Mouse (Mus musculus): ENCODE measurements around the gene Prpf40b. TPM values are rescaled to one million over a fixed set of nuclear protein-coding genes. Genes with fewer than 3 reads are reported as not detected.
A peak's percentile ranks its signal among the peaks of the same experiment; 100 is the strongest.

The Prpf40b gene
- polyA plus RNA-seq, 1 experiment from 2014 or later, result 38.0 TPM

DNA sequence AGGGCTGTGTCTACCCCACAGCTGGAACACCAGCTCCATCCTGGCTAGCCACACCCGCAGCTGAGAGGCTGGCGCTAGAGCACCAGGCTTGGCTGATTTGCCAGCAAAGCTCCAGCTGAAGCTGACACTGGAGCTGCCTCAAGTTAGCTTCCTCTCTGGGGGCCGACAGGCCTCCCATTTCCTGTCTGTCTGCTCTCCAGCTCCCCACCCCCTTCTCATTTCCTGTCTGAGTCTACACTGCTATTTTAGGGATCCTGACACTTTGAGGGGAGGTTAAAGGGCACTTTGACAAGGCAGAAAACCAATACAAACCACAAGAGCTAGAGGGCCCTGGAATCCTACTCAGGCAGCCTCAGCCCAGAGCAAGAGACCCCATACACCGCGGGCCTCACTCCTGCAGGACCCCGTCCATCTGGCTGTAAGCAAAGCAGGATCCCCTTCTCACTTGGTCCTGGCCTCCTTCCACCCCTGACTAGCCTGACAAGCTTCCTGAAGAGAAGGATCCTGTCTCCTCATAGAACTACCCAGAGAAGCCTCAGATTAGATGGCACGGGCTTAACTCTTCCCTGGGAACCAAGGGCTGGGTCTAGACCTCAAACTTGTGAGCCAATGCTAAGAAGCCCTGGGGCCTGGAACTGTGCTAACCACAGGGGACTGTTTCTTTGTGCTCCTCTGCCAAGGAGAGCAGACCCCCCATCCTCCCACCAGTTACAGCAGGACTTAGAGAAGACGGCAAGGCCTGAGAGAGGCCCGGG lies 38.2 kb downstream of the Prpf40b start:
- H3K27ac ChIP-seq (replicated peaks in 1 of 2; ENCODE audit: control insufficient read depth in 1 of 2, insufficient read depth in 1 of 2, low read depth in 2 of 2, low read length in 2 of 2), result peak overlapping the region; percentile 94 to 97
- peak; percentile 60 for ATAC-seq (ENCODE audit: insufficient number of reproducible peaks, insufficient read depth, low FRiP score, low read depth)
- H3K27me3 ChIP-seq (ENCODE audit: control insufficient read depth, insufficient read depth, low read length), result no peaks in the 10 kb centered on the region
- H3K4me2 ChIP-seq (ENCODE audit: low read length), result peak overlapping the region; percentile 24; the same call in 1 of the 2 replicates
- H3K4me3 ChIP-seq (ENCODE audit: control insufficient read depth in 1 of 2, insufficient read depth in 1 of 2, low read depth in 1 of 2, low read length in 2 of 2), result no peak overlapping the region
- peak overlapping the region; percentile 59; the same call in 1 of the 2 replicates for H3K9ac ChIP-seq (ENCODE audit: low read length)
- H3K9me3 ChIP-seq (ENCODE audit: control insufficient read depth, low read length), result no peaks in the 10 kb centered on the region
- H3K36me3 ChIP-seq (ENCODE audit: control insufficient read depth, insufficient read depth, low read length), result peaks cover 27% of the 10 kb centered on the region
- 16% methylated on average over 9 of the region's 9 CpGs for WGBS
- H3K4me1 ChIP-seq (ENCODE audit: control insufficient read depth in 2 of 2, insufficient read depth in 2 of 2, low read length in 2 of 2), result peaks cover 64 to 69% of the 10 kb centered on the region in 2 experiments

DNA sequence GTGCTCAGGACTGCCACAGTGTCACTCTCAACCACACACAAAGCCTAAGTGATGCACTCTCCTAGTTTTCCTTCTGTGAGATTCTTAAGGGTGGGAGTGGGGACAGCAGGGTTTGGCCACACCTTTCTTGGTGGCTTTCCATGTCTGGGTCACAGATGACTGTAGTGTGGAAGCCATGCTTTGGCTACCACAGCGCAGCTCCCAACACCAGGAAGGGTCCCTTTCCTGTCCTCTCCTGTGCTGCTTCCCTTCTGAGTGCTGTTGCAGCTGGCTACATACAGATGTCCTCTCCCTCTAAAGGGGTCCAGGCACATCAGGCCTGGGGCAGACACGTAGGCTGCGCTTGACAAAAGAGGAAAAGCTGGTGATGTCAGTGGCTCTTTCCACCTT lies 38.8 kb downstream of the Prpf40b start:
- peak overlapping the region; percentile 24; the same call in 1 of the 2 replicates for H3K4me2 ChIP-seq (ENCODE audit: low read length)
- WGBS, result 65% methylated on average over 3 of the region's 3 CpGs
- peaks cover 64 to 69% of the 10 kb centered on the region in 2 experiments for H3K4me1 ChIP-seq (ENCODE audit: control insufficient read depth in 2 of 2, insufficient read depth in 2 of 2, low read length in 2 of 2)

GRCm38 (mm10) chr15:99334500-99334899 lies 39.6 kb downstream of the Prpf40b start:
- Histone ChIP-seq H3K36me3 (ENCODE audit: control insufficient read depth, insufficient read depth, low read length) (peaks cover 13% of the 10 kb centered on the region; the same call in 1 of the 2 replicates), H3K9ac (ENCODE audit: low read length) (no peak overlapping the region; the same call in 1 of the 2 replicates), H3K4me3 (ENCODE audit: control insufficient read depth in 1 of 2, insufficient read depth in 1 of 2, low read depth in 1 of 2, low read length in 2 of 2) (no peak overlapping the region), H3K4me2 (ENCODE audit: low read length) (no peak overlapping the region), H3K27ac (replicated peaks in 1 of 2; ENCODE audit: control insufficient read depth in 1 of 2, insufficient read depth in 1 of 2, low read depth in 2 of 2, low read length in 2 of 2) (peak overlapping the region; percentile 94 to 97), H3K9me3 (ENCODE audit: control insufficient read depth, low read length) (no peaks in the 10 kb centered on the region), H3K27me3 (ENCODE audit: control insufficient read depth, insufficient read depth, low read length) (no peaks in the 10 kb centered on the region), H3K4me1 (ENCODE audit: control insufficient read depth in 2 of 2, insufficient read depth in 2 of 2, low read length in 2 of 2) (peaks cover 64 to 77% of the 10 kb centered on the region in 2 experiments)
- no peak for ATAC-seq (ENCODE audit: insufficient number of reproducible peaks, insufficient read depth, low FRiP score, low read depth)
- 52% methylated on average over 6 of the region's 6 CpGs for WGBS

More for the DNA sequence above, 38.8 kb downstream of the Prpf40b start:
- peak overlapping the region; percentile 94 to 97 for H3K27ac ChIP-seq (replicated peaks in 1 of 2; ENCODE audit: control insufficient read depth in 1 of 2, insufficient read depth in 1 of 2, low read depth in 2 of 2, low read length in 2 of 2)
- no peaks in the 10 kb centered on the region for H3K27me3 ChIP-seq (ENCODE audit: control insufficient read depth, insufficient read depth, low read length)
- no peak overlapping the region for H3K4me3 ChIP-seq (ENCODE audit: control insufficient read depth in 1 of 2, insufficient read depth in 1 of 2, low read depth in 1 of 2, low read length in 2 of 2)
- H3K36me3 ChIP-seq (ENCODE audit: control insufficient read depth, insufficient read depth, low read length), result peaks cover 21% of the 10 kb centered on the region
- ATAC-seq (ENCODE audit: insufficient number of reproducible peaks, insufficient read depth, low FRiP score, low read depth), result peak; percentile 20
- H3K9ac ChIP-seq (ENCODE audit: low read length), result peak overlapping the region; percentile 59; the same call in 1 of the 2 replicates
- H3K9me3 ChIP-seq (ENCODE audit: control insufficient read depth, low read length), result no peaks in the 10 kb centered on the region

- H3K9me3 ChIP-seq (ENCODE audit: control insufficient read depth, low read length), result no peaks in the 10 kb centered on the region
- H3K27me3 ChIP-seq (ENCODE audit: control insufficient read depth, insufficient read depth, low read length), result no peaks in the 10 kb centered on the region
- no peak for ATAC-seq (ENCODE audit: insufficient number of reproducible peaks, insufficient read depth, low FRiP score, low read depth)
- peak overlapping the region; percentile 91 to 97 for H3K27ac ChIP-seq (replicated peaks in 1 of 2; ENCODE audit: control insufficient read depth in 1 of 2, insufficient read depth in 1 of 2, low read depth in 2 of 2, low read length in 2 of 2)
- H3K4me1 ChIP-seq (ENCODE audit: control insufficient read depth in 2 of 2, insufficient read depth in 2 of 2, low read length in 2 of 2), result peaks cover 65 to 82% of the 10 kb centered on the region in 2 experiments
- H3K36me3 ChIP-seq (ENCODE audit: control insufficient read depth, insufficient read depth, low read length), result peaks cover 11% of the 10 kb centered on the region; the same call in 1 of the 2 replicates
- 14% methylated on average over 8 of the region's 8 CpGs for WGBS
- no peak overlapping the region for H3K4me3 ChIP-seq (ENCODE audit: control insufficient read depth in 1 of 2, insufficient read depth in 1 of 2, low read depth in 1 of 2, low read length in 2 of 2)
- H3K4me2 ChIP-seq (ENCODE audit: low read length), result peak overlapping the region; percentile 33; the same call in 1 of the 2 replicates
- peak overlapping the region; percentile 39; the same call in 1 of the 2 replicates for H3K9ac ChIP-seq (ENCODE audit: low read length)
These were observed 41.0 kb downstream of the Prpf40b start for GRCm38 (mm10) chr15:99335801-99336320.

GRCm38 (mm10) chr15:99338916-99339315 lies 44.0 kb downstream of the Prpf40b start:
- H3K4me3 ChIP-seq (ENCODE audit: control insufficient read depth in 1 of 2, insufficient read depth in 1 of 2, low read depth in 1 of 2, low read length in 2 of 2), result no peak overlapping the region
- no peaks in the 10 kb centered on the region for H3K9me3 ChIP-seq (ENCODE audit: control insufficient read depth, low read length)
- H3K9ac ChIP-seq (ENCODE audit: low read length), result no peak overlapping the region
- H3K36me3 ChIP-seq (ENCODE audit: control insufficient read depth, insufficient read depth, low read length), result no peaks in the 10 kb centered on the region; the same call in 1 of the 2 replicates
- no peak overlapping the region for H3K4me2 ChIP-seq (ENCODE audit: low read length)
- no peak overlapping the region for H3K27ac ChIP-seq (replicated peaks in 1 of 2; ENCODE audit: control insufficient read depth in 1 of 2, insufficient read depth in 1 of 2, low read depth in 2 of 2, low read length in 2 of 2)
- ATAC-seq (ENCODE audit: insufficient number of reproducible peaks, insufficient read depth, low FRiP score, low read depth), result no peak
- WGBS, result 62% methylated on average over 2 of the region's 2 CpGs
- H3K27me3 ChIP-seq (ENCODE audit: control insufficient read depth, insufficient read depth, low read length), result no peaks in the 10 kb centered on the region
- H3K4me1 ChIP-seq (ENCODE audit: control insufficient read depth in 2 of 2, insufficient read depth in 2 of 2, low read length in 2 of 2), result peaks cover 65 to 88% of the 10 kb centered on the region in 2 experiments

DNA sequence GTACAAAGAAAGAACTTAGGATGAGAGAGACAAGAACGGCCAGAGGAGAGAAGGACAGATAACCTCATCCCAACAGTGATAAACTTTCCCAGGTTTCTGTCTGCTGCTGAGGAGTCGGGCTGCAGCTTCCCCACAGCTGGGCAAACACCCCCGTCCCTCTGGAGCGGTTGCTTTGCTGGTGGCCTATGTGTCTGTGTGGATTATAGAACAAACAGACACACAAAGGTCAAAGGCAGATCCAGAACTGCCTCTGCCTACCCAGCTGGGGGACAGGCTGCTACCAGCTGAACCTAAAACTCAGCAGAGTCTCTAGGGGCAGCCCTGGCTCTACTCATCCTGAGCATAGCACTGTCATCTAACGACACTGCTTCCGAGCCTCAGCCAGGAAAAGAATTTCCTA lies 44.8 kb downstream of the Prpf40b start:
- H3K27me3 ChIP-seq (ENCODE audit: control insufficient read depth, insufficient read depth, low read length), result no peaks in the 10 kb centered on the region
- H3K9ac ChIP-seq (ENCODE audit: low read length), result no peak overlapping the region
- H3K4me1 ChIP-seq (ENCODE audit: control insufficient read depth in 2 of 2, insufficient read depth in 2 of 2, low read length in 2 of 2), result peaks cover 65 to 88% of the 10 kb centered on the region in 2 experiments
- H3K4me2 ChIP-seq (ENCODE audit: low read length), result no peak overlapping the region
- WGBS, result 40% methylated on average over 6 of the region's 6 CpGs
- H3K4me3 ChIP-seq (ENCODE audit: control insufficient read depth in 1 of 2, insufficient read depth in 1 of 2, low read depth in 1 of 2, low read length in 2 of 2), result no peak overlapping the region
- no peaks in the 10 kb centered on the region; the same call in 1 of the 2 replicates for H3K36me3 ChIP-seq (ENCODE audit: control insufficient read depth, insufficient read depth, low read length)
- no peak for ATAC-seq (ENCODE audit: insufficient number of reproducible peaks, insufficient read depth, low FRiP score, low read depth)
- H3K27ac ChIP-seq (replicated peaks in 1 of 2; ENCODE audit: control insufficient read depth in 1 of 2, insufficient read depth in 1 of 2, low read depth in 2 of 2, low read length in 2 of 2), result no peak overlapping the region
- no peaks in the 10 kb centered on the region for H3K9me3 ChIP-seq (ENCODE audit: control insufficient read depth, low read length)

DNA sequence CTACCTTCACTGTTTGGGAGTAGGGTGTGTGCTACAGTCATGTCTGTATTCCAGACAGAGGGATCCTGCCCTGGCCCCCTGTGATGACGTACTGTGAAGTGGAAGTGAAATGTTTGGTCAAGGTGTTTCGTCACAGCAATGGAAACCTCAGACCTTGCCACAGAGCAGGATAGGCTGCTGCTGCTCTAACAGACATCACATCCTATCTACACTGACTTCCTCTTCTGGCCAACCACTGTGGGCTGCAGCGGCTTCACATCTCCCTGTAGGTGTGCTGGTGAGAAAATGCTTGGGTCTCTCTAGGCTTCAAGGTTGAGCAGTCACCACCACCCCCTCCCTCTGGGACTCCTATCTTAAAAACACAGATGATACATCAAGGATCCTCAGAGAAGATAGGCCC lies 46.2 kb downstream of the Prpf40b start:
- no peak overlapping the region for H3K9ac ChIP-seq (ENCODE audit: low read length)
- H3K9me3 ChIP-seq (ENCODE audit: control insufficient read depth, low read length), result no peaks in the 10 kb centered on the region
- no peak for ATAC-seq (ENCODE audit: insufficient number of reproducible peaks, insufficient read depth, low FRiP score, low read depth)
- 57% methylated on average over 3 of the region's 3 CpGs for WGBS
- H3K4me3 ChIP-seq (ENCODE audit: control insufficient read depth in 1 of 2, insufficient read depth in 1 of 2, low read depth in 1 of 2, low read length in 2 of 2), result no peak overlapping the region
- H3K4me2 ChIP-seq (ENCODE audit: low read length), result no peak overlapping the region
- H3K36me3 ChIP-seq (ENCODE audit: control insufficient read depth, insufficient read depth, low read length), result no peaks in the 10 kb centered on the region
- peak overlapping the region; percentile 12 to 93; a peak in 3 of 4 replicates for H3K27ac ChIP-seq (replicated peaks in 1 of 2; ENCODE audit: control insufficient read depth in 1 of 2, insufficient read depth in 1 of 2, low read depth in 2 of 2, low read length in 2 of 2)
- peaks cover 62 to 85% of the 10 kb centered on the region in 2 experiments for H3K4me1 ChIP-seq (ENCODE audit: control insufficient read depth in 2 of 2, insufficient read depth in 2 of 2, low read length in 2 of 2)
- no peaks in the 10 kb centered on the region for H3K27me3 ChIP-seq (ENCODE audit: control insufficient read depth, insufficient read depth, low read length)
